Mouse (Mus musculus) ES-Bruce4 (cell line): ENCODE measurements around the gene Asb8.
A peak's percentile ranks its signal among the peaks of the same experiment; 100 is the strongest.

Experiments
- CTCF ChIP-seq: IDR thresholded peaks from one replicate; pipeline ENCODE4 v1.8.1; 2011; ENCODE audit warnings: low read depth, low read length
- EP300 ChIP-seq: IDR thresholded peaks from 2 replicates; pipeline ENCODE4 v1.6.1; 2011; ENCODE audit warnings: low read depth, low read length; ENCODE audit not compliant: insufficient read depth

DNA sequence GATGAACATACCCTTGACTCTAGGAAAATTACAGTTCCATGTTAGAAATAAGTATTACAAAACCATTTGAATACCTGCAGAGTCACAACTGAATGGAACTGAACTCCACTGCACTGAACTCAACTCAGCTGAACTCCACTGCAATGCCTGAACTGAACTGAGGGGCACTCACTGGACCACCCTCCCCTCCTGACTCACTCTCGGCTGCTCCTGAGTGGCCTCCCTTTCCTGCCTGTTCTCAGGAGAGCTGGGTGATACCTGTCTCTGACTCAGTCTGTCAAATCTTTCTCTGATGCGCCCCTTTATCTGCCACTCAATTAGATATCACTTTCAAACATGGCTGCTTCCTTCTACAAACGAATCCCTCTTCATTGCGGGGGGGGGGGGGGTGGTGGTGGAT is 11.3 kb downstream of the Asb8 start:
- TF ChIP-seq CTCF: no peak
- 0 out of 2 replicates have a peak, but pooled peaks have one; percentile 11 for TF ChIP-seq EP300
